Mouse (Mus musculus) testis, adult 2 months (tissue): ENCODE results near the gene Colgalt2.

Source experiments
- CTCF ChIP-seq: fragments of 200-500 bp; IDR thresholded peaks from 2 replicates; pipeline ENCODE4 v1.5.1; 2012; ENCODE audit warnings: low read depth, mild to moderate bottlenecking, inconsistent platforms, low read length, moderate library complexity; ENCODE audit not compliant: control insufficient read depth, insufficient read depth, insufficient replicate concordance
- POLR2A ChIP-seq: fragments of 200-500 bp; IDR thresholded peaks from 2 replicates; pipeline ENCODE4 v1.6.1; 2012; ENCODE audit warnings: low read depth, mild to moderate bottlenecking, inconsistent platforms, low read length, moderate library complexity; ENCODE audit not compliant: control insufficient read depth

- no peak for TF ChIP-seq CTCF
- TF ChIP-seq POLR2A, result no peak
Measured at GRCm38 (mm10) chr1:152454536-152454935, 54.9 kb downstream of the Colgalt2 start.
